Mouse (Mus musculus) stomach, embryonic 14.5 days (tissue): ENCODE results near the gene Asf1a. TPM values are rescaled to one million over a fixed set of nuclear protein-coding genes. Genes with fewer than 3 reads are reported as not detected.
A peak's percentile ranks its signal among the peaks of the same experiment; 100 is the strongest.

Experiments used
- ATAC-seq: fragments of 200-750 bp; cut with Nextera tagmentation; 2 replicates; pipeline ENCODE4 v1.8.0; 2017; ENCODE audit warnings: low read depth, moderate TSS enrichment; ENCODE audit not compliant: insufficient number of reproducible peaks, insufficient read depth, low FRiP score
- H3K27ac ChIP-seq: fragments of 300-500 bp; sonication (generic); 2 replicates; pipeline ENCODE4 v1.5.1; 2014; ENCODE audit warnings: mild to moderate bottlenecking, low read length, moderate library complexity, mixed read lengths
- H3K27me3 ChIP-seq: fragments of 300-500 bp; sonication (generic); 2 replicates; pipeline ENCODE4 v1.6.1; 2014; ENCODE audit warnings: low read length, control low read depth, mixed read lengths; ENCODE audit not compliant: control insufficient read depth, insufficient read depth
- H3K36me3 ChIP-seq: fragments of 300-500 bp; sonication (generic); 2 replicates; pipeline ENCODE4 v1.6.1; 2014; ENCODE audit warnings: mild to moderate bottlenecking, control low read depth, low read length, moderate library complexity, mixed read lengths; ENCODE audit not compliant: control insufficient read depth, insufficient read depth
- H3K4me1 ChIP-seq: fragments of 300-500 bp; sonication (generic); 2 replicates; pipeline ENCODE4 v1.6.1; 2014; ENCODE audit warnings: low read length, control low read depth, mixed read lengths; ENCODE audit not compliant: control insufficient read depth, insufficient read depth
- H3K4me2 ChIP-seq: fragments of 300-500 bp; sonication (generic); replicated peaks from 2 replicates; pipeline ENCODE4 v1.6.1; 2014; ENCODE audit warnings: low read depth, low read length, control low read depth
- H3K4me3 ChIP-seq: fragments of 300-500 bp; sonication (generic); 2 replicates; pipeline ENCODE4 v1.5.1; 2014; ENCODE audit warnings: low read depth, low read length, control low read depth
- H3K9ac ChIP-seq: fragments of 300-500 bp; sonication (generic); replicated peaks from 2 replicates; pipeline ENCODE4 v1.6.1; 2014; ENCODE audit warnings: low read depth, mild to moderate bottlenecking, control low read depth, low read length, moderate library complexity, mixed read lengths
- H3K9me3 ChIP-seq: fragments of 300-500 bp; sonication (generic); 2 replicates; pipeline ENCODE4 v1.6.1; 2016; ENCODE audit warnings: low read depth, low read length, control low read depth; ENCODE audit not compliant: control insufficient read depth
- WGBS: fragments of 180-500 bp; shearing (Covaris S2); extraction: QIAGEN DNeasy Blood & Tissue Kit; methylation state at CpG from one replicate; pipeline ENCODE4 v1.1.7; 2014; 5-methylcytosine and 5-hydroxymethylcytosine counted together
- polyA plus RNA-seq: library from polyadenylated mRNA; unstranded; fragments of >200 nt; fragmentation: Nextera tagmentation; extraction: Ambion mirVana; gene quantifications from 2 replicates; pipeline ENCODE4 v1.2.1, GENCODE M21; 2014

The Asf1a gene
- polyA plus RNA-seq = 119 and 123 TPM in 2 replicates

- peak within 1 kb of the TSS; percentile 73 for H3K4me2 ChIP-seq
- H3K27me3 ChIP-seq = no peaks in the 10 kb centered on the region
- peak within 1 kb of the TSS; percentile 99 for H3K27ac ChIP-seq
- peak; percentile 97 for ATAC-seq
- H3K4me3 ChIP-seq = peak within 1 kb of the TSS; percentile 96
- H3K4me1 ChIP-seq = peaks cover 3% of the 10 kb centered on the region
- H3K9me3 ChIP-seq = no peaks in the 10 kb centered on the region
- peak within 1 kb of the TSS; percentile 99 for H3K9ac ChIP-seq
- WGBS = 0% methylated on average over 47 of the region's 52 CpGs
- peaks cover 5% of the 10 kb centered on the region; the same call in 1 of the 2 replicates for H3K36me3 ChIP-seq
Observed at GRCm38 (mm10) chr10:53596677-53597120, at the start of gene Asf1a. Gene Asf1a (plus strand): TSS chr10:53596757.

- WGBS = 84% methylated on average over 5 of the region's 5 CpGs
- H3K4me3 ChIP-seq = no peak overlapping the region
- no peak overlapping the region for H3K9ac ChIP-seq
- no peaks in the 10 kb centered on the region for H3K4me1 ChIP-seq
- H3K27ac ChIP-seq = no peak overlapping the region
- no peaks in the 10 kb centered on the region for H3K9me3 ChIP-seq
- no peaks in the 10 kb centered on the region for H3K27me3 ChIP-seq
- no peak overlapping the region for H3K4me2 ChIP-seq
- H3K36me3 ChIP-seq = no peaks in the 10 kb centered on the region; the same call in 1 of the 2 replicates
- no peak for ATAC-seq
Observed at GRCm38 (mm10) chr10:53562001-53562400, 34.6 kb upstream of the Asf1a start.

- no peak for ATAC-seq
- WGBS = 95% methylated on average over 2 of the region's 2 CpGs
- no peak overlapping the region for H3K4me3 ChIP-seq
- H3K4me2 ChIP-seq = no peak overlapping the region
- H3K36me3 ChIP-seq = no peaks in the 10 kb centered on the region
- H3K27me3 ChIP-seq = no peaks in the 10 kb centered on the region
- no peak overlapping the region for H3K9ac ChIP-seq
- H3K27ac ChIP-seq = no peak overlapping the region
- H3K9me3 ChIP-seq = no peaks in the 10 kb centered on the region
- no peaks in the 10 kb centered on the region for H3K4me1 ChIP-seq
Observed at GRCm38 (mm10) chr10:53565538-53565937, 31.0 kb upstream of the Asf1a start.

GRCm38 (mm10) chr10:53568531-53568930 is 28.0 kb upstream of the Asf1a start:
- Histone ChIP-seq H3K9me3 (no peaks in the 10 kb centered on the region), H3K27ac (no peak overlapping the region), H3K9ac (no peak overlapping the region), H3K4me1 (no peaks in the 10 kb centered on the region), H3K4me2 (no peak overlapping the region), H3K36me3 (no peaks in the 10 kb centered on the region), H3K4me3 (no peak overlapping the region), H3K27me3 (no peaks in the 10 kb centered on the region)
- ATAC-seq = no peak

- Histone ChIP-seq H3K9me3 (no peaks in the 10 kb centered on the region), H3K4me3 (0 out of 2 replicates have a peak overlapping the region, but pooled peaks have one; percentile 36), H3K36me3 (no peaks in the 10 kb centered on the region), H3K27me3 (no peaks in the 10 kb centered on the region), H3K9ac (no peak overlapping the region), H3K4me2 (peak overlapping the region; percentile 79), H3K27ac (peak overlapping the region; percentile 78; the same call in 1 of the 2 replicates), H3K4me1 (peaks cover 2% of the 10 kb centered on the region; the same call in 1 of the 2 replicates)
- peak; percentile 70 for ATAC-seq
- WGBS = 32% methylated on average over 7 of the region's 7 CpGs
Observed at GRCm38 (mm10) chr10:53580137-53580536, 16.4 kb upstream of the Asf1a start.

GRCm38 (mm10) chr10:53580621-53581081 is 15.9 kb upstream of the Asf1a start:
- peak overlapping the region; percentile 78; the same call in 1 of the 2 replicates for H3K27ac ChIP-seq
- WGBS = 5% methylated on average over 14 of the region's 14 CpGs
- H3K9ac ChIP-seq = no peak overlapping the region
- ATAC-seq = peak; percentile 92
- H3K4me3 ChIP-seq = peak overlapping the region; percentile 36
- H3K27me3 ChIP-seq = no peaks in the 10 kb centered on the region
- H3K9me3 ChIP-seq = no peaks in the 10 kb centered on the region
- H3K36me3 ChIP-seq = no peaks in the 10 kb centered on the region
- H3K4me1 ChIP-seq = peaks cover 2% of the 10 kb centered on the region; the same call in 1 of the 2 replicates
- H3K4me2 ChIP-seq = peak overlapping the region; percentile 79

- Histone ChIP-seq H3K4me1 (peaks cover 2% of the 10 kb centered on the region; the same call in 1 of the 2 replicates), H3K9ac (no peak overlapping the region), H3K4me2 (peak overlapping the region; percentile 79), H3K9me3 (no peaks in the 10 kb centered on the region), H3K4me3 (peak overlapping the region; percentile 36), H3K27ac (peak overlapping the region; percentile 78; the same call in 1 of the 2 replicates), H3K27me3 (no peaks in the 10 kb centered on the region), H3K36me3 (no peaks in the 10 kb centered on the region)
- 14% methylated on average over 11 of the region's 12 CpGs for whole genome bisulfite sequencing
- ATAC-seq = peak; percentile 66; the same call in 1 of the 2 replicates
Observed at GRCm38 (mm10) chr10:53581087-53581486, 15.5 kb upstream of the Asf1a start.

GRCm38 (mm10) chr10:53585777-53586176 is 10.8 kb upstream of the Asf1a start:
- H3K4me3 ChIP-seq = no peak overlapping the region
- H3K36me3 ChIP-seq = no peaks in the 10 kb centered on the region; the same call in 1 of the 2 replicates
- no peak for ATAC-seq
- no peaks in the 10 kb centered on the region for H3K4me1 ChIP-seq
- H3K27me3 ChIP-seq = no peaks in the 10 kb centered on the region
- H3K9ac ChIP-seq = no peak overlapping the region
- H3K9me3 ChIP-seq = no peaks in the 10 kb centered on the region
- H3K4me2 ChIP-seq = no peak overlapping the region
- WGBS = 80% methylated on average over 3 of the region's 3 CpGs
- no peak overlapping the region for H3K27ac ChIP-seq
